Mouse (Mus musculus): ENCODE measurements at regions not wholly inside any gene's neighbourhood (a gene's known extent, or its start where the extent isn't known, plus 50 kb on each side); places are given as distances from the start of the nearest gene placed in this dataset.
A peak's percentile ranks its signal among the peaks of the same experiment; 100 is the strongest.

- DNase-seq (ENCODE audit: low spot score in 2 of 2) = peak; percentile 72 to 77
Measured at GRCm38 (mm10) chr11:44330851-44331773, 68.8 kb upstream of the Il12b start.

GRCm38 (mm10) chr11:44331774-44332129 lies 68.1 kb upstream of the Il12b start:
- no peak for DNase-seq (ENCODE audit: low spot score in 2 of 2)

- DNase-seq (ENCODE audit: low spot score in 2 of 2) = no peak
Measured at GRCm38 (mm10) chr11:44340531-44340930, 59.3 kb upstream of the Il12b start.

- no peak for DNase-seq (ENCODE audit: low spot score in 2 of 2)
Measured at GRCm38 (mm10) chr11:44348308-44348707, 51.6 kb upstream of the Il12b start.

GRCm38 (mm10) chr11:44349546-44349945 lies 50.3 kb upstream of the Il12b start:
- no peak for DNase-seq (ENCODE audit: low spot score in 2 of 2)

All from layer of hippocampus, postnatal 10 days (tissue).